Mouse (Mus musculus) Muller cell, postnatal 12 days (primary cell): ENCODE results near the gene H2-DMb2.
"Not testable (repeated sequence)": the region's sequence is repeated elsewhere in the genome, so short reads cannot be mapped to it uniquely, and the experiment has no call there.

Source experiments
- DNase-seq: peaks from one replicate; pipeline ENCODE4 v3.0.0-alpha.2; 2015; ENCODE audit errors: inconsistent ontology term

Gene H2-DMb2

GRCm38 (mm10) chr17:34134451-34134850, 8.7 kb upstream of the H2-DMb2 start:
- no peak for DNase-seq

DNA sequence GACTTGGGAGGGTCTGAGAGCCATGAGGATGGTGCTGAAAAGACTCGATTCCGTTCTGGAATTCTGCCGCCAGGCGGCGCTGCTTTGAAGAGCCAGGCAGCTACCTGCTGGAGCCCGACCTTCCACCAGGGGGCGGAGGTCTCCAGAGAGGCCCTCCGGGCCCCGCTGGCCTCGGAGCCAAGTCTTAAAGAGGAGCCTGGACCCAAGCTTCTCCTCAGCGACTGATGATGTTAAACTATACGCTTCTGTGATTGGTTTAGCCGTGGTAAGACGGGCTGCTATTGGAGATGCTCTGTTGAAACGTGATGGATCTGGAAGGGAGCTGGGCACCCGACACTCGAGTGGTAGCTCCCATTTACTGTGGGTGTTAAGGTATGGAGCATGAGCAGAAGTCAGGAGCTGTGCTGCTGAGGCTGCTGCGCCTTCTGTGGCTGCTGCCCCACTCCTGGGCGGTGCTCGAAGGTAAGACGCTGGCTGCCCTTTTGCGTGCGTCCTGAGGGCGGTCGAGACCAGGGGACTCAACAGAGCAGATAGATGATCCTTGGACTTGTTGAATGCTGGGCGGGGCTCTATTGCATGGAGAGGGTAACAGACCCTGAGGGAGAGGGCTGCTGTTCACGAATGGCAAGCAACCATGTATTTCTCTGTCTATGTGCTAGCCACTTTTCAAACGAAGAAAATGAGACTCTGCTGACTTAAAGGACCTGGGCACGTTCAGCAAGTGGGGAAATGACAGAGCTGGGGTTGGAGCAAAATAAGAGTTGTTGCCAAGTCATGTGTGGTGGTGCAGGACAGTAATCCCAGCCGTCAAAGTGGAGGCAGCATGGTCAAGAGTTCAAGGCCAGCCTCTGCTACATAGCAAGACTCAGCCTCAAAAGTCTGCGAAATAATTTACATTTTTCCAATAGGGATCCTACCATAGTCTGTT, 7.5 kb upstream of the H2-DMb2 start:
- peak; percentile 98 for DNase-seq

- DNase-seq: no peak
These were observed 5.5 kb upstream of the H2-DMb2 start for GRCm38 (mm10) chr17:34137601-34138000.

DNA sequence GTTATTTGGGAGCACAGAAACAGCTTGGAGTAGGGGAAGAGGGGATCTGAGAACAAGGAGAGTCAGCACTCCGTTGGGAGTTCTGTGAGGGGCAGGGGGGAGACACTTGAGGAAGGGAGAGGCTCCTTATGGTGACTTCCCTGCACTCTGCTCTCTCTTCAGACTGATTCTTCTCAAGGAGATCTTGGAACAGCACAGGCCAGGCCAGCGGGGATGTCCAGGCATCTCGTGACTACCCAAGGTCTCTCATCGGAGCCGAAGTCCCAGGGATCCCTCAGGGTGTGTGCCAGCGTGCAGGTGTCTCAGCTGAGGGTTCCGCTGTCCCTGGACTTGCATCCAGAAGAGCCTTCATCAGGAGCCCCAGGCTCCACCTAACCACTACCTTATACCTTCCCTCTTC, 4.5 kb upstream of the H2-DMb2 start:
- DNase-seq: no peak

- peak; percentile 63 for DNase-seq
These were observed 3.7 kb upstream of the H2-DMb2 start for GRCm38 (mm10) chr17:34139416-34139815.

DNA sequence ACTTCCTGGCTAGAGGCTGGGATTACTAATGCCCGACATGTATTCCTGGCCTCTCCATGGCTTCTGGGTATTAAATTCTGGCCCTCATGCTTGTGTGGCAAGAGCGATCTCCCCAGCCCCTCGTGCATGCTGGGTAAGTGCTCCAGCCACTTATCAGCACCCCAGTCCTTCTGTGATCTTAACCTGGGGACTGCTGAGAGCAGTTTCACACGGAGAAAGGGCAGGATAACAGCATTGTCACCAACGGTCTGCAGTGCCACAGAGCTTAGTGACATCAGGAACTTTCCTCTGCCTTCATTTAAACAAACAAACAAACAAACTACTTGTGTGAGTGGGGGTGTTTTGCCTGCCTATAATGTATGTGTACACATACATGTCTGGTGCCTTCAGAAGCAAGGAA, 2.9 kb upstream of the H2-DMb2 start:
- no peak for DNase-seq

GRCm38 (mm10) chr17:34141448-34141847, 1.7 kb upstream of the H2-DMb2 start:
- peak; percentile 45 for DNase-seq

DNA sequence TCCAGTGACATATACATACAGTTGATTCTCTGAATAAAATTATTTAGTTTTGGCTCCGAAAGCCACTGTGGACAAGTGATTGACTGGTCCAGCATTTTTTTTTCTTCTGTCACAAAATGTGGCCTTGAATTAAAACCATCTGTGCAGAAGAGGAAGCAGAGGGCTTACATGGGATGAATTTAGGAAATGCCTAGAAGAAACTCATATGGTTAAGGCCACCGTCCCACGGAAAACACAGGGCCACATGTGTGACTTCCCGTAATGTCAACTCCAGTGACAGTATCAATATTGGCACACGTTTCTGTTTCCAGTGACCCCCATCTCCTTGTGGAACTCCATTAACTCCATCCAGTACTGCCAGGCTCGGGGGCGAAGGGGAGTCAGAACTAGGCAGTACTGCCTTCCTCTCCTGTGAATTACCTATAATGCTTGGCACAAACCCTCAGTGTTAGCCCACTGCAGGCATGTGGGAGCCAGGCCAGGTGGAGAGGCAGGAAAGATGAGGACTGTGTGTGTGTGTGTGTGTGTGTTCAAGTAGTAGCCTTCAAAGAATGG, 574 bp upstream of the H2-DMb2 start:
- DNase-seq: no peak

DNA sequence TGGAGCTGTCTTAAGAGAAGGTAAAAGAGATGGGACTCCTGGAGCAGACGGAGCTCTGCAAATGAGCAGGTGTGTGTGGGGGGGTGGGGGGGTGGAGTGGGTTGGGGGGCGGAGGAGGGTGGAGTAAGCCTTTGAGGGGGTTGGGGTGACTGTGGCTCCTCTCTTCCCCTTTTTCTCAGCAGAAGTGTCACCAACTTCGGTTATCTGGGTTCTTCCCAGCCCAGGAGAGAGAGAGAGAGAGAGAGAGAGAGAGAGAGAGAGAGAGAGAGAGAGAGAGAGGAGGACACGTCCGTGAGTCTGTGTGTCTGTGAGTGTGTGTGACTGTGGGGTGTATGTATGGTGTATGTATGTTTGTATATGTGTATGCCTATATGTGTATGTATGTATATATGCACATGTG, 354 bp downstream of the H2-DMb2 start:
- DNase-seq: no peak

DNA sequence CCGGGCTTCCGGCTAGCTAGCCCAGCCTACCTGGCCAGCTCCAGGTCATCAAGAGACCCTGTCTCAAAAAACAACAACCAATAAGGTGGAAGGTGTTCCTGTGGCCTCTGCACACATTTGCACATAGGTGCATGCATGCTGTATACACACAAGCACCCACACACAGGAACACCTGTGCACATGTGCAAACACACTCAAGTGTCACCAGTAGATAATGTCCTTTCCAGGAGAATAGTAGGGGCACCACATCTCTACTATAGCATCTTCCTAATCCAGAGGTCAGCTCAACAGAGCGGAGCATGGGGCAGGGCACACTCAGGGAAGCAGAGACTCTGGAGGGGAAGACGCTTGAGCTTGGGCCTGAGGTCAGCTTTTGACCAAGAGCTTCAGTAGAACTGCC, 1.1 kb downstream of the H2-DMb2 start:
- not testable (repeated sequence) for DNase-seq

DNA sequence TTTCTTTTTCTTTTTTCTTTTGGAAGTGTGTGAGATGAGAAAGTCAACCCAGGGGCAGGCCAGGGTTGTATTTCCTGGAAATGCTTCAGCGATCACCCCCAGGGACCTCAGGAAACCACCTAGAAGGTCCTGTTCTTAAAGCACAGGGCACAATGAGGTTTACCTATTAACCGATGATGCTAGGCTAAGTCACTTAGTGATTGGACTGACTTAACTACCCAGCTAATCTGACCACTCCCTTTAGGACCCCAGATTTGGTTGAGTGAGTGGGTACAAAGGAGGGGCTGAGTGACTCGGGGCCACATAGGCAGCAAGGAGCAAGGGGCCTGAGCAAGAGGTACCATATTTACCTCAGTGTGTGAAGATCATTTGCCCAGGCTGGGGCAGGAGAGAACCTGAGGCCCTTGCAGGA, 1.9 kb downstream of the H2-DMb2 start:
- DNase-seq: no peak

GRCm38 (mm10) chr17:34152923-34153322, 9.8 kb downstream of the H2-DMb2 start, which contains the start of gene H2-DMb1:
Gene H2-DMb1, plus strand, starts transcription at chr17:34153072.
- DNase-seq: peak; percentile 67

DNA sequence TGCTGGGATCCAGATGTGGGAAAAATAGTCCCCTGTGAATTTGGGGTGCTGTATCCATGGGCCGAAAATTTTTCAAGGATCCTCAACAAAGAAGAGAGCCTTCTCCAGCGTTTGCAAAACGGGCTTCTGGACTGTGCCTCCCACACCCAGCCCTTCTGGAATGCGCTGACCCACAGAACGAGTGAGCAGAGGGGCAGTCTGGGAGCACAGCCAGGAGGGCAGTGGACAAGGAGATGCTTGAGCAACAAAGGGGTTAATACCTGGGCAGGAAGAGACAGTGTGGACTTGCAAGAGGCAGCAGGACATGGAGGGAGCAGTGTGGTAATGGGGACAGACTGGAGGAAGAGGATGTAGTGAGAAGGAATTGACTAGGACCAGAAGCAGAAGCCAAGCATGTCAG, 12.4 kb downstream of the H2-DMb2 start:
- no peak for DNase-seq

- peak; percentile 45 for DNase-seq
These were observed 21.2 kb downstream of the H2-DMb2 start for GRCm38 (mm10) chr17:34164202-34164895.

DNA sequence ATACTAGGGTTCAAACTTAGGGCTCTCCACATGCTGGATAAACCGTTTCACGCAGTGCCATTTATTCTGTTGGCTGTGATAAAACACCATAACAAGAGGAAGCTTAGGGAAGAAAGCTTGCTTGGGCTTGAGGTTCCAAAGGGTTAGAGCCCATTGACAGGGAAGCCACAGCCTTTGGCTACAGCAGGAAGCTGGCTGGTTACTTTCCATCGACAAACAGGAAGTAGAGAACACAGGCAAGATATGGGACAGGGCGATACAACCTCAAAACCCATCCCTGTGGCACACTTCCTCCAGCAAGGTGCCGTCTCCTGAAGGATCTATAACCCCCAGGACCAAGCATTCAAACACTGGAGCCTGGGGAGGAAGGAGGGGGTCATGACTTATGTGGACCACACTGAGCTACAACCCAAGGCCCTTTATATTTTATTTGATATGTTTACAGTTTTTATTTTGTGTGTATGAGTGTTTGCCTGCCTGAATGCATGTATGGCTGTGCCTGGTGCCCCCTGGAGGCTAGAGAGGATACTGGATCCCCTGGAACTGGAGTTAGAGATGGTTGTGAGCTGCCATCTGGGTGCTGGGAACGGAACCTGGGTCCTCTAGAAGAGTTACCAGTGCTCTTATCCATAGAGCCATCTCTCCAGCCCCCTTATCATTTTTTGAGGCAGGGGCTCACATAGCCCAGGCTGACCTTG, 22.1 kb downstream of the H2-DMb2 start:
- DNase-seq: no peak

GRCm38 (mm10) chr17:34169279-34169678, 26.2 kb downstream of the H2-DMb2 start:
- peak; percentile 34 for DNase-seq

DNA sequence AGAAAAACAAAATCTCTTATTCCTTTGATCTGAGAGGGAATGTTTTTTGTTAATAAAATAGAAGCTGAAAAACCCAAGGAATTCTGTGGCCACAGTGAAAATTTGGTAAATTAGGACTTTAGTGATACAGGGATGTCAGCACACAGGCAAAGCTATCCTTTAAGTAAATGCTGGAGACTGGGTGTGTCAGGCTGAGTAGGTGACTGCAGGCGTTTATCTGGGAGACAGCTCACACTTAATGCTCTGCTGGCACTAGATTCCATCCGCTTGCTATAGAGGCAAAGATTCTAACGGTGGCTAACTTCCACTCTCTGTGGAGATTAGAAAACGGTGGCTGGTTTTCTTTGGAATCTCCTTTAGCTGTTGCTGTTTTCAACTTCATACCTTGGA, 27.4 kb downstream of the H2-DMb2 start:
- no peak for DNase-seq

DNA sequence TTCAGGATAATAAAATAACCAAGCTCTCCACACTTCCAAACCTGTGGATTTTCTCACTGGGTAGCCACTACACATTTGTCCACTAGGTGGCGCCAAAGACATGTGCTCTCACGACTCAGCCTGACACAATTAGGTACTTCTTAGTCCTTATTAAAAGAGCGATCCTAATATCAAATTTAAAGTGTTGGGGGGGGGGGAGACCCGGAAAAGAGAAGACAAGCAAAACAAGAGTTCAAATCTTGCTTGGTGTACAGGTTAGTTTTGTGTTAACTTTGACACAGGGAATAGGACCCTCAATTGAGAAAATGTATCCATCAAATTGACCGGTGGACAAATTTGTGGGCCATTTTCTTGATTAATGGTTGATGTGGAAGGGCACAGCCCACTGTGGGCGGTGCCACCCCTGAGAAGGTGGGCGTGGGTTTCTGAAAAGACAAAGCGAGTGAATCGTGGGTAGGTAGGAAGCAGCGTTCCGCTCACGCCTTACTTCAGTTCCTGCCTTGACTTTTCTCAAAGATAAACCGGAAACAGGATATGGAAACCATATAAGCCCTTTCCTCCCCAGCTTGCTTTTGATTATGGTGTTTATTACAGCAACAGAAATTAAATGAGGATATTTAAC, 27.9 kb downstream of the H2-DMb2 start:
- DNase-seq: peak; percentile 33

- DNase-seq: no peak
These were observed 29.4 kb downstream of the H2-DMb2 start for GRCm38 (mm10) chr17:34172528-34172927.

GRCm38 (mm10) chr17:34174075-34174474, 31.0 kb downstream of the H2-DMb2 start:
- DNase-seq: no peak

GRCm38 (mm10) chr17:34177179-34177578, 34.1 kb downstream of the H2-DMb2 start:
- no peak for DNase-seq
